Mouse (Mus musculus): ENCODE data around the gene Bbip1.

Bbip1 gene

GRCm38 (mm10) chr19:53891569-53891968, 52.9 kb downstream of the Bbip1 start:
- DNase-seq (ENCODE audit: low spot score in 2 of 2): no peak

GRCm38 (mm10) chr19:53890781-53891251, 53.6 kb downstream of the Bbip1 start:
- DNase-seq (ENCODE audit: low spot score in 2 of 2): no peak

GRCm38 (mm10) chr19:53890274-53890673, 54.2 kb downstream of the Bbip1 start:
- DNase-seq (ENCODE audit: low spot score in 2 of 2): no peak

- no peak for DNase-seq (ENCODE audit: low spot score in 2 of 2)
Measured at GRCm38 (mm10) chr19:53889555-53889954, 54.9 kb downstream of the Bbip1 start.

- DNase-seq (ENCODE audit: low spot score in 2 of 2): no peak
Measured at GRCm38 (mm10) chr19:53888331-53888730, 56.1 kb downstream of the Bbip1 start.

GRCm38 (mm10) chr19:53887822-53888221, 56.6 kb downstream of the Bbip1 start:
- DNase-seq (ENCODE audit: low spot score in 2 of 2): no peak

GRCm38 (mm10) chr19:53886576-53887370, 57.7 kb downstream of the Bbip1 start:
- no peak for DNase-seq (ENCODE audit: low spot score in 2 of 2)

- no peak for DNase-seq (ENCODE audit: low spot score in 2 of 2)
Measured at GRCm38 (mm10) chr19:53885450-53885849, 59.0 kb downstream of the Bbip1 start.

GRCm38 (mm10) chr19:53881786-53882185, 62.6 kb downstream of the Bbip1 start:
- no peak for DNase-seq (ENCODE audit: low spot score in 2 of 2)

GRCm38 (mm10) chr19:53880460-53880859, 64.0 kb downstream of the Bbip1 start:
- no peak for DNase-seq (ENCODE audit: low spot score in 2 of 2)
